Mouse (Mus musculus): ENCODE measurements around the gene Ildr1.

GRCm38 (mm10) chr16:36663484-36663883 lies 30.3 kb upstream of the Ildr1 start:
- TF ChIP-seq CTCF (conservative IDR thresholded peaks at IDR 0.05; ENCODE audit: low read length) = no peak
- no peak for TF ChIP-seq NANOG (IDR thresholded peaks at IDR 0.05; ENCODE audit: borderline replicate concordance, low read length)
- no peak for TF ChIP-seq POU5F1 (IDR thresholded peaks at IDR 0.05; ENCODE audit: borderline replicate concordance, low read length)

Data from E14TG2a.4 (cell line).